Mouse (Mus musculus): ENCODE measurements around the gene Fbxo27.
"Not testable (repeated sequence)": the region's sequence is repeated elsewhere in the genome, so short reads cannot be mapped to it uniquely, and the experiment has no call there.

Gene Fbxo27

GRCm38 (mm10) chr7:28692545-28693320 is at the start of gene Fbxo27:
TSS of gene Fbxo27 (plus strand) at chr7:28692849.
- no peak for DNase-seq (ENCODE audit: low read depth, low spot score)

DNA sequence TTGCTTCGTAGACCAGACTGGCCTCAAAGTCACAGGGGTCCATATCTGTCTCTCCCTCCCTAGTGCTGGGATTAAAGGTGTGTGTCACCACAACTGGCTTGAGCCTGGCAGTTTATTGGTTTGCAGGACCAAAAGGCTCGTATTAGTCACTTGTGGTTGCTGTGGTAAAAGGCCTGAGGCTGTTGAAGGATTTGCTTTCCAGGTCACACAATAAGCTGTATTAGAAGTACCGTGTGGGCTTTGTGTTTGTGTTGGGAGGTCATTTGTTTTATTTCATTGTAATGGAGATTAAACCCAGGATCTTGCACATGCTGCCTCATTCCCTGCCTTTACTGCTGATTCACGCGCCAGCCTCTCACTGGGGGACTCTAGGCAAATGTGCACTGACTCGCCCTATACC is 47.3 kb upstream of the Fbxo27 start:
- DNase-seq (ENCODE audit: low read depth, low spot score): no peak

- DNase-seq (ENCODE audit: low read depth, low spot score): no peak
Measured at GRCm38 (mm10) chr7:28645947-28646475, 46.6 kb upstream of the Fbxo27 start.

GRCm38 (mm10) chr7:28647016-28647415 is 45.6 kb upstream of the Fbxo27 start:
- DNase-seq (ENCODE audit: low read depth, low spot score): no peak

- DNase-seq (ENCODE audit: low read depth, low spot score): no peak
Measured at GRCm38 (mm10) chr7:28651157-28651556, 41.5 kb upstream of the Fbxo27 start.

DNA sequence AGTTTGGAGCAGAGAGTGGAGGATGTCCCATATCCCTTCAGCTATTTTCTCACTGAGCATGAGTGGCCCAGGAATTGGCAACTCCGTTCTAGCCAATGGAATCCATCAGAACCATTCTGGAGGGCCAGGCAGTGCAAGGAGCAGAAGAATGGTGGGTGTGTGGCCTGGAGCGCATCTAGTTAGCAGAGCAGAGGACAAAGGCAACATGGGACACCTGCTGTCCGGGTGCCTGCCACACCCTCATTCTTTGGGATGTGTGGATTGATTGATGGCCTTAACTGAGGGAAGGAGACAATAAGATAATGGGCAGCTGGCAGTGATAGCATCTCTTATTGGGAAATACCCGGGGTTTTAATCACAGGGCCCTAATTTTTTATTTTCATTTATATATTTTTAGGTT is 36.2 kb upstream of the Fbxo27 start:
- no peak for DNase-seq (ENCODE audit: low read depth, low spot score)

DNA sequence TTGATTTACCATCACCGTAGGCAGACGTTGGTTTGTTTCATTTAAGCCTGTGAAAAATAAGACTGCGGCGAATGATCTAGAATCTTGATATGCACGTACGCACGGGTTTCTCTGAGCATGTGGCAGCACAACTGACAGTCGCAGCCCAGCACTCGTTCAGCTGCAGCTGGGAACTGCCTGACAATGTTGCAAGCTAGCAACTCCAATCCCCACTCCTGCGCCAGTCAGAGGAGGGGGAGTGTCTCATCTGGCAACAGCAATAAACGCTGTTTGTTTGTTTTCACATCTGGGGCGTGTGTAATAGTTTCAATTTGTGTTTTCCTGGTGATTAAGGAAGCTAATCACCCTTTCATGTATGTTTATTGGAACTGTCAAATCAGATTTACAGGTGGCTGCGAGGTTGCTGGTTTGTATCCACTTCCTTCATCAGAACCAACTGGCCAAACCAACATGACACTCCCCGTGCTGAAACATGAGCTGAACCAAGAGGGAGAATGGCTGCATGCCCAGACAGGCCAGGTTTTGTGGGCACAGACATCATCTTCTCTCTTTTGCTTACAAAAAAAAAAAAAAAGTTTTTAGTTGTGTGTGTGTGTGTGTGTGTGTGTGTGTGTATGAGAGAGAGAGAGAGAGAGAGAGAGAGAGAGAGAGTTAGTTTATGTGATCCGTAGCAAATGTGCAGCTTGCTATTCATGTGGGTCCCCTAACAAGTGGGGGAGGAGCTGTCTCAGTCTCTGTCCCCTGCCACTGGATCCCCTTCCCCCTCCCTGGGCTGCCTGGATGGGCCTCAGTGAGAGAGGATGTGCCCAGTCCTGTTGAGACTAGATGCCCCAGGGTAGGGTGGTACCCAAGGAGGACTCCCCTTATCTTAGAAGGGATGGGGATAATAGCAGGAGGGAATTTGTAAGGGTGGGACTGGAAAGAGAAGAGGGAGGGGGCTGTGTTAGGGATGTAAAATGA is 26.7 kb upstream of the Fbxo27 start:
- no peak for DNase-seq (ENCODE audit: low read depth, low spot score)

GRCm38 (mm10) chr7:28671172-28671571 is 21.5 kb upstream of the Fbxo27 start:
- DNase-seq (ENCODE audit: low read depth, low spot score): no peak

DNA sequence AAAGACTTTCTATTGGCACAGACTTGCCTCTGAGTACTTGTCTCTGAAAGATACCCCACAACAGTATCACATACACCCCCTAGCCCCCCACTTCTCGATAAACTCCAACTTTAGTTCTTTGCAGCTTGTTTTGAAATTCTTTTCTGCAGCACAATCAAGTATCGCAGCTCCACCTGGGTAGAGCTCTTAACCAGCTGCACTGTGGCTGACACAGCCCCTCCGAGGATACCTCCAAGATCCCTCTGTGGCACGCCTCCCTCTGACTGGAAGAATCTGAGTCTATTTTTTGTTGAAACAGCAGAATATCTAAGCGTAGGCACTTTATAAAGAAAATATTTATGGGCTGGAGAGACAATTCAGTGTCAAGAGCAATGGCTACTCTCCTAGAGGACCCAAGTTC is 20.4 kb upstream of the Fbxo27 start:
- DNase-seq (ENCODE audit: low read depth, low spot score): no peak

GRCm38 (mm10) chr7:28672786-28673185 is 19.9 kb upstream of the Fbxo27 start:
- not testable (repeated sequence) for DNase-seq (ENCODE audit: low read depth, low spot score)

DNA sequence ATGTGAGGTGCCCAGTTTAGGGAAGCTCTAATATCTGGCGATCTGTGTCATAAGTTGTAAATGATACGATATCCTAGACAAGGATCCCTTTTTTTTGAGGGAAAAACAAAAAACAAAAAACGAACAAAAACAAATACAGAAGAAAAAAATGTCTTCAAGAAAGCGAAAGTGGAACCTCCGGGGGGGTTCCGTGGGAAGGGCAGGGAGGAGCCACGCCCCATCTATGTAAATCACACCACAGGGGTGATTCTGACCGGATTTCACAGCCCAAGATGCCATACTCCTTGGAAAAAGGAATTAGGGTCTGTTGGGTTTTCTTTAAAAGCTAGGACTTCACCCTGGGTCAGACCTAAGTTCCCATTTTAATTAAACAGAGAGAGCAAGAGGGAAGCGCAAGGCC is 17.7 kb upstream of the Fbxo27 start:
- DNase-seq (ENCODE audit: low read depth, low spot score): no peak

GRCm38 (mm10) chr7:28675746-28676145 is 16.9 kb upstream of the Fbxo27 start:
- no peak for DNase-seq (ENCODE audit: low read depth, low spot score)

DNA sequence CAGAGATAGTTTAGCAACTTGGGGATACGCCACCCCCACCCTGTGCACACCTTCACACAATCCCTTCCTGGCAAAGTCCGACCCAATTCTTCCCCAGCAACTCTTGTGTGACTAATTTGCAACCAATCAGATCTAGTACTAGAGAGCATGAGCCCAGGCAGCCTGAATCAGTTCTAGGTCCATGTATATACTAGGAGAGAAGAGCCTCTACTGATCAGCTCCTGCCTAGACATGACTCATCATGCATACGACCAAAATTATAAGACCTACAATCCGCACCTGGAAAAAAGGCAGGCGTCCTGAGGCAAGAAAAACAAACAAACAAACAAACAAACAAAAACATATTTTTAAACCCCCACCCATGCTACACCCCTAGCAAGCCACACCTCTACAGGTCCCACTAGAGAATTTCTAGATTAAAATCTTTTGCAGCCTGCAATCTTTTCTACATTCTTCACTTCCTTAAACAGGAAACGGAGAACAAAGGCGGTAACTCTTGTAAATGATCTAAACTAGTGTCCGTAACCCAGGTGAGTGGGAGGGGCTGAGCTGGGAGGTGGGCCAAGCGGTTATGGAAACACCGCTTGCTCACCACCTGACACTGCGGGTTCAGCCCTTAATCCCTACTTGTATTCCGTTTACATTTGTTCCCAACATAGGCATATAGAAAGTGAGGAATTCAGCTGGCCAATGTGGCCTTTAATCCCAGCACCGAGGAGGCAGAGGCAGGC is 15.7 kb upstream of the Fbxo27 start:
- no peak for DNase-seq (ENCODE audit: low read depth, low spot score)

DNA sequence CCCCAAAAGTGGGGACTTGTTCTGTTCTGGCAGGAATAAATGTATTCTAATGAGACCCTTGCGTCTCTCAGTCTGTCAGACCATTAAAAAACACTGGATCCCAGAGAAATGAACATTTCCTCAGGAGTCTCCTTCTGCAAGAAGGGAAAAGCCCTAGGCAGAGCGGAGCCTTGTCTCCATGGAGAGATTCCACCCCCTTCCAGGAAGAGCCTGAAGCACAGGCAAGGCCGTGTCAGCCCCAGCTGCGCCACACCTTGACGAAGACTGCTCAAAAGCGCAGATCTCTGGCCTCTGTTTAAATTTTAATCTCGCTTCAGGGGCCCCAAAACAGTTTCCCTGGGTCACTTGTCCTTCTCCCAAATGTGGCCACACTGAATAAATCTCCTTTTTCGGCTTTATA is 15.0 kb upstream of the Fbxo27 start:
- DNase-seq (ENCODE audit: low read depth, low spot score): no peak

- DNase-seq (ENCODE audit: low read depth, low spot score): no peak
Measured at GRCm38 (mm10) chr7:28691075-28691474, 1.6 kb upstream of the Fbxo27 start.

GRCm38 (mm10) chr7:28693321-28693966 is 795 bp downstream of the Fbxo27 start:
- peak; percentile 1 for DNase-seq (ENCODE audit: low read depth, low spot score)

DNA sequence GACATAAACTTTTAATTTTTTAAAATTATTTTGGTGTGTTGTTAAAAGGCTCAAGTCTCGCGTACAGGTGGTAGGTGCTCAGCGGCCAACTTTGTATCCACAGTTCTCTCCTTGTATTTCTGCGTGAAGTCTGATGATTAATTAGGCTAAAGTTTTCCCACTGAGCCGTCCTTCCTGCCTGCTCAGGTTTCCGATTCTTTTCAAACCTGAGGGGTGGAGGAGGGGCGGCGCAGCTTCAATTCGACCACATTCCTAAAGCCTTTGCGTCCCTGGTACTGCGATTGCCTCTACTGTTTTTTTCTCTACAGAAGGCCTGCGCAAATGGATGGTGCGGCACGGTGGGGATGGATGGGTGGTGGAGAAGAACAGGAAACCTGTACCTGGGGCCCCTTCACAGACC is 1.8 kb downstream of the Fbxo27 start:
- DNase-seq (ENCODE audit: low read depth, low spot score): no peak

GRCm38 (mm10) chr7:28694966-28695511 is 2.4 kb downstream of the Fbxo27 start:
- no peak for DNase-seq (ENCODE audit: low read depth, low spot score)

- no peak for DNase-seq (ENCODE audit: low read depth, low spot score)
Measured at GRCm38 (mm10) chr7:28697277-28697676, 4.6 kb downstream of the Fbxo27 start.

DNA sequence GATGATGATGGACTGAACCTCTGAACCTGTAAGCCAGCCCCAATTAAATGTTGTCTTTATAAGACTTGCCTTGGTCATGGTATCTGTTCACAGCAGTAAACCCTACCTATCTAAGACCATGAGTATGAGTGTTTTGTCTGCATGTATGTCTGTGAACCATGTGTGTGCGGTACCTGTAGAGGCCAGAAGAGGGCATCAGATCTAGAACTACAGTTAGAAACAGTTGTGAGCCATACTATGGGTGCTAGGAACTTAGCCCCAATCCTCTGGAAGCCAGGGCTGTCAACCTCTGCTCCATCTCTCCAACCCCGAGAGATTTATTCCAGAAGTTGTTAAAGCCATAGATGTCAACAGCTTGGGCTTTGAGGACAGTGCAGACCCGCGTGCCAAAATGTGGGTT is 7.6 kb downstream of the Fbxo27 start:
- no peak for DNase-seq (ENCODE audit: low read depth, low spot score)

DNA sequence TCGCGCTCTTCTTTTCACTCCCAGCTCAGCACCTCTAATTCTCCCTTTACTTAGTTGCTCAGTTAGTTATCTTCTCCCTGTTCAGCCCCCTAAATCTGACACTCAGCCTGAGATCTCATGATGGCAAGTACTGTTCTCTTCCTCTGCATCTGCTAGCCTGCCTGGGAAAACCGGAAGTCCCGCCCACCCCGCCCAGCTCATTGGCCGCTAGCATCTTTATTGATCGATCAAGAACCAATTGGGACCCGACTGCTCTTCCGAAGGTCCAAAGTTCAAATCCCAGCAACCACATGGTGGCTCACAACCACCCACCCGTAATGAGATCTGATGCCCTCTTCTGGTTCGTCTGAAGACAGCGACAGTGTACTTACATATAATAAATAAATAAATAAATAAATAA is 8.7 kb downstream of the Fbxo27 start:
- not testable (repeated sequence) for DNase-seq (ENCODE audit: low read depth, low spot score)
